Mouse (Mus musculus): ENCODE measurements around the gene Ramac.
A peak's percentile ranks its signal among the peaks of the same experiment; 100 is the strongest.

The Ramac gene

GRCm38 (mm10) chr7:81762180-81763109 is at the start of gene Ramac:
TSS of gene Ramac (plus strand) at chr7:81762925.
- peak; percentile 93 for DNase-seq (ENCODE audit: low read depth)

- DNase-seq (ENCODE audit: low read depth): no peak
Measured at GRCm38 (mm10) chr7:81718657-81719056, 44.1 kb upstream of the Ramac start.

- no peak for DNase-seq (ENCODE audit: low read depth)
Measured at GRCm38 (mm10) chr7:81719216-81719661, 43.5 kb upstream of the Ramac start.

GRCm38 (mm10) chr7:81721271-81721670 is 41.5 kb upstream of the Ramac start:
- no peak for DNase-seq (ENCODE audit: low read depth)

GRCm38 (mm10) chr7:81723851-81724250 is 38.9 kb upstream of the Ramac start:
- no peak for DNase-seq (ENCODE audit: low read depth)

- peak; percentile 32 for DNase-seq (ENCODE audit: low read depth)
Measured at GRCm38 (mm10) chr7:81725986-81726727, 36.6 kb upstream of the Ramac start.

- DNase-seq (ENCODE audit: low read depth): no peak
Measured at GRCm38 (mm10) chr7:81726728-81727005, 36.1 kb upstream of the Ramac start.

GRCm38 (mm10) chr7:81727716-81728115 is 35.0 kb upstream of the Ramac start:
- DNase-seq (ENCODE audit: low read depth): no peak

- DNase-seq (ENCODE audit: low read depth): no peak
Measured at GRCm38 (mm10) chr7:81729787-81730186, 32.9 kb upstream of the Ramac start.

- no peak for DNase-seq (ENCODE audit: low read depth)
Measured at GRCm38 (mm10) chr7:81731181-81731651, 31.5 kb upstream of the Ramac start.

- no peak for DNase-seq (ENCODE audit: low read depth)
Measured at GRCm38 (mm10) chr7:81732183-81733089, 30.3 kb upstream of the Ramac start.

GRCm38 (mm10) chr7:81735300-81736048 is 27.3 kb upstream of the Ramac start:
- no peak for DNase-seq (ENCODE audit: low read depth)

GRCm38 (mm10) chr7:81738720-81739385 is 23.9 kb upstream of the Ramac start:
- DNase-seq (ENCODE audit: low read depth): no peak

- no peak for DNase-seq (ENCODE audit: low read depth)
Measured at GRCm38 (mm10) chr7:81740010-81740409, 22.7 kb upstream of the Ramac start.

- peak; percentile 35 for DNase-seq (ENCODE audit: low read depth)
Measured at GRCm38 (mm10) chr7:81744145-81744544, 18.6 kb upstream of the Ramac start.

- no peak for DNase-seq (ENCODE audit: low read depth)
Measured at GRCm38 (mm10) chr7:81747956-81748355, 14.8 kb upstream of the Ramac start.

- peak; percentile 28 for DNase-seq (ENCODE audit: low read depth)
Measured at GRCm38 (mm10) chr7:81763110-81763845, 553 bp downstream of the Ramac start.

- no peak for DNase-seq (ENCODE audit: low read depth)
Measured at GRCm38 (mm10) chr7:81772786-81773539, 10.2 kb downstream of the Ramac start.

GRCm38 (mm10) chr7:81775325-81775724 is 12.6 kb downstream of the Ramac start:
- DNase-seq (ENCODE audit: low read depth): no peak

Data from c-Kit-positive CD71-negative TER-119-negative erythroid progenitor cells, embryonic 14.5 days (primary cell).